Mouse (Mus musculus) olfactory bulb, adult 2 months (tissue): ENCODE measurements at regions not wholly inside any gene's neighbourhood (a gene's known extent, or its start where the extent isn't known, plus 50 kb on each side); places are given as distances from the start of the nearest gene placed in this dataset.

Source experiments
- H3K27ac ChIP-seq: fragments of 200-500 bp; 2 replicates; pipeline ENCODE4 v1.5.1; 2012; ENCODE audit warnings: low read depth, low read length; ENCODE audit not compliant: insufficient read depth
- H3K4me1 ChIP-seq: fragments of 200-500 bp; 2 replicates; pipeline ENCODE4 v1.6.1; 2012; ENCODE audit warnings: low read length; ENCODE audit not compliant: control insufficient read depth, insufficient read depth
- H3K4me3 ChIP-seq: fragments of 200-500 bp; 2 replicates; pipeline ENCODE4 v1.5.1; 2012; ENCODE audit warnings: mild to moderate bottlenecking, low read depth, low read length, moderate library complexity; ENCODE audit not compliant: insufficient read depth
- CTCF ChIP-seq: fragments of 200-500 bp; IDR thresholded peaks from 2 replicates; pipeline ENCODE4 v1.5.1; 2012; ENCODE audit warnings: low read depth, mild to moderate bottlenecking, low read length, moderate library complexity; ENCODE audit not compliant: insufficient read depth
- POLR2A ChIP-seq: fragments of 200-500 bp; IDR thresholded peaks from 2 replicates; pipeline ENCODE4 v1.6.1; 2012; ENCODE audit warnings: mild to moderate bottlenecking, low read depth, low read length, moderate library complexity; ENCODE audit not compliant: insufficient read depth
- WGBS: fragments of 180-500 bp; shearing (Covaris S2); methylation state at CpG from one replicate; pipeline ENCODE4 v1.1.7; 2018; 5-methylcytosine and 5-hydroxymethylcytosine counted together

- TF ChIP-seq CTCF (no peak), POLR2A (no peak)
- peaks cover 6% of the 10 kb centered on the region for H3K4me1 ChIP-seq
- H3K27ac ChIP-seq = no peak overlapping the region
- WGBS = 89% methylated on average over 1 of the region's 1 CpGs
- no peak overlapping the region for H3K4me3 ChIP-seq
Measured at GRCm38 (mm10) chr16:30878821-30879220, 202.4 kb downstream of the Xxylt1 start.

- no peak overlapping the region for H3K27ac ChIP-seq
- 89% methylated on average over 1 of the region's 1 CpGs for WGBS
- peaks cover 2% of the 10 kb centered on the region; the same call in 1 of the 2 replicates for H3K4me1 ChIP-seq
- no peak overlapping the region for H3K4me3 ChIP-seq
- TF ChIP-seq CTCF = no peak
- TF ChIP-seq POLR2A = no peak
Measured at GRCm38 (mm10) chr16:30879878-30880277, 201.4 kb downstream of the Xxylt1 start.

- no peak overlapping the region for H3K27ac ChIP-seq
- WGBS = 100% methylated on average over 3 of the region's 3 CpGs
- H3K4me3 ChIP-seq = no peak overlapping the region
- TF ChIP-seq CTCF (no peak), POLR2A (no peak)
- H3K4me1 ChIP-seq = peaks cover 2% of the 10 kb centered on the region; the same call in 1 of the 2 replicates
Measured at GRCm38 (mm10) chr16:30880682-30881081, 200.6 kb downstream of the Xxylt1 start.

GRCm38 (mm10) chr16:30881186-30881585, 200.0 kb downstream of the Xxylt1 start:
- no peak overlapping the region for H3K27ac ChIP-seq
- WGBS = 87% methylated on average over 5 of the region's 5 CpGs
- H3K4me3 ChIP-seq = no peak overlapping the region
- no peak for TF ChIP-seq CTCF
- TF ChIP-seq POLR2A = no peak
- peaks cover 2% of the 10 kb centered on the region; the same call in 1 of the 2 replicates for H3K4me1 ChIP-seq

GRCm38 (mm10) chr16:30883490-30884188, 197.6 kb downstream of the Xxylt1 start:
- no peak for TF ChIP-seq CTCF
- no peak for TF ChIP-seq POLR2A
- 55% methylated on average over 13 of the region's 13 CpGs for WGBS
- no peak overlapping the region for H3K27ac ChIP-seq
- H3K4me1 ChIP-seq = peaks cover 2% of the 10 kb centered on the region; the same call in 1 of the 2 replicates
- H3K4me3 ChIP-seq = no peak overlapping the region

GRCm38 (mm10) chr16:30884189-30884551, 197.1 kb downstream of the Xxylt1 start:
- no peak overlapping the region for H3K4me3 ChIP-seq
- WGBS = 43% methylated on average over 6 of the region's 6 CpGs
- no peak for TF ChIP-seq CTCF
- TF ChIP-seq POLR2A = no peak
- H3K4me1 ChIP-seq = peaks cover 2% of the 10 kb centered on the region; the same call in 1 of the 2 replicates
- no peak overlapping the region for H3K27ac ChIP-seq

- H3K4me3 ChIP-seq = no peak overlapping the region
- no peak overlapping the region for H3K27ac ChIP-seq
- WGBS = 83% methylated on average over 1 of the region's 1 CpGs
Measured at GRCm38 (mm10) chr16:30886982-30887381, 194.2 kb downstream of the Xxylt1 start.

GRCm38 (mm10) chr16:30887536-30887935, 193.7 kb downstream of the Xxylt1 start:
- Histone ChIP-seq H3K4me1 (peaks cover 2% of the 10 kb centered on the region; the same call in 1 of the 2 replicates), H3K4me3 (no peak overlapping the region), H3K27ac (no peak overlapping the region)
- WGBS = 92% methylated on average over 1 of the region's 1 CpGs
- TF ChIP-seq CTCF (no peak), POLR2A (no peak)

More at GRCm38 (mm10) chr16:30886982-30887381, 194.2 kb downstream of the Xxylt1 start:
- TF ChIP-seq CTCF = no peak
- H3K4me1 ChIP-seq = peaks cover 2% of the 10 kb centered on the region; the same call in 1 of the 2 replicates

GRCm38 (mm10) chr16:30888556-30889323, 192.5 kb downstream of the Xxylt1 start:
- no peaks in the 10 kb centered on the region for H3K4me1 ChIP-seq
- no peak for TF ChIP-seq CTCF
- no peak for TF ChIP-seq POLR2A
- no peak overlapping the region for H3K4me3 ChIP-seq
- H3K27ac ChIP-seq = no peak overlapping the region
- WGBS = 95% methylated on average over 3 of the region's 3 CpGs
